Mouse (Mus musculus) ZHBTc4 (cell line): ENCODE data around the gene Hoxd8.

Source experiments
- DNase-seq: peaks from one replicate; pipeline ENCODE4 v3.0.0-alpha.2; 2011; ENCODE audit warnings: low read depth, low spot score

Hoxd8 gene

DNA sequence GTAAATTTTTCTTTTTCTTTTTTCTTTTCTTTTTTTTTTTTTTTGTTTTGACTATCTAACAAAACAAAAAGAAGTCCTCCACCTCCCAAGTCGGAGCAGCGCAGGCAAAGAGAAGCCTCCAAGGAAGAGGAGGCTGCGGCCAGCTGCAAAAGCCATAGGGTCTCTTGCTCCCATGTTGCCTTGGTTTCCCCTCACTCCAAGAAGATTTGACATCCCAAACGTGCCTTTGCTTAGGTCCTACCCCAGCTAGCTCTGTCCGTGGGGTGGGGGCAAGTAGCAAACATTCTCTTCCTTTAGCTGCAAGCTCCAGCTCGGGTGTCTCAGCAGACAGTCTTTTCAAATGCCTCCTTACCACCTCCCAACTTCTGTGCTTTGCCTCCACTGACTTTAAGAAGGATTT lies 29.4 kb downstream of the Hoxd8 start:
- no peak for DNase-seq

- no peak for DNase-seq
Observed at GRCm38 (mm10) chr2:74734451-74734850, 30.0 kb downstream of the Hoxd8 start.

DNA sequence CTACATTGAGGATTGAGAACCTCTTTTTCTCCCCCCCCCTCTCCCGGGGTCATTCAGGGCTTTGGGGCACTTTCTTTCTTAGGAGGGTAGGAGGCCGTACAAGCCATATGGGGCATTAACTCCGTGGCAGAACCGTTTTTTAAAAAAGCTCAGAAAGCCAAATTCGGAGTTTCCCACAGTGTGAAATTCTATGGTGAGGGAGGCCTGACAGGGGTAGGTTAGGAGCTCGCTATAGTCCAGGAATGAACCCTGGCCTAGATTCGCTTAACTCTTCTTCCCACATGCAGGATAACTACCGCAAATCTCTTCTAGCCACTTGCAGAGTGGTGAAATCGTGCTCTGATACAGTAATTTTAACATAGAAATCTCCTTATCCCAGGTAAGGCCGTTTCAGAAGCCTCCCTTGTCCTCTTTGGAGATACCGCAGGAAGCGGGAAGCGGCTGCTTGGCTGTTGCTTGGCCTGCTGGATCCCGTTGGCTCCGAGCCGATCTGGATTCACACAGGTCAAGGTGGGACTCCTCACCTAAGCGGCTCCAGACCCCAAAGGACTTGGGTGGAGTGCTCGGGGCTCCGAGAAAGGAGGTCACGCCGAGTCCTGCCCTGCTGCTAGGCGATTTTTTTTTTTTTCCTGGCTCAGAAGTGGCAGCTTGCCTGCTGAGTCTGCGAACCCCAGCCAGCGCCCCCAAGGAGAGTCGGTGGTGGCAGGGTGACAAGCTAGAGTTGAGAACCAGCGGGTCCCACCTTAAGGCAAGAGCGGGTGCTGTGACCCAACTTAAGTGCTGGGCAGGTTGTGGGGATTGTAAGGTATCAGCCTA lies 30.8 kb downstream of the Hoxd8 start:
- no peak for DNase-seq

DNA sequence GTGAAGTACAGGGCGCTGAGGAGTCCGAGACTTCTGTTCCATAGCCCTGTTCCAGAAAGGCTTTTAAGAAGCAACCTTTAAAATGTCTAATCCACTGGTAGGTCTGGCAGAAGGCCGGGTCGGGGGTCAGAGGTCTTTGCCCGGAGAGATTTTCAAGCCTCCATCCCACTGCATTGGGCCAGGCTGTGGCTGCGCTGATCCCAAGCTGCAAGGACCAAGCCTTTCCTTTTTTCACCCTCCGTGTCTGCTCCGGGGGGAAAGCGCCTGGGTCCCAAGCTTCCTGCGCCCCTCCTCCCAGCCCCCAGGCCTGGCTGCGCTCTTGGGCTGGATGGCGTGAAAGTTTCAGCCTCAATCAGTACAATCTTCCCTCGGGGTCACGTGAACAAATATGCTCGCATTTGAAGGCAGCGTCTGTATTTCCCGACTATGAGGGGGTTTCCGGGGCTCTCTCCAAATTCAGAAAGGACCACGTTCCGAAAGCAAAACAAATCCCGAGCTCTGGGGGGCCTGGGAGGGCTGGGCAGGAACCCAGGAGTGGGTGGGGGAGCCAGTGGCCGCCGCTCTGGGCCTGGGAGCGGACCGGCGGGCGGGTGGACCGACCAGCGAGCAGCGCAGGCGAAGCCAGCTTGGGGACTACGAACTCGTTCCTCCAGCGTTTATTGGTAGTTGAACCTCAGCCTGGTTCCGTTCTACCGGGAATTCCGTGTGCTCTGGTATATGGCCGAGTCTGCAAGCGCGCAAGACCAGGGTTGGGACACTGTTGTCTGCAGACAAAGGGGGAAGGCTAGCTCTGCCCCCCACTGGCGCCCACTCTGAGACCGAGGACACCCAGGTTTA lies 31.7 kb downstream of the Hoxd8 start:
- no peak for DNase-seq

DNA sequence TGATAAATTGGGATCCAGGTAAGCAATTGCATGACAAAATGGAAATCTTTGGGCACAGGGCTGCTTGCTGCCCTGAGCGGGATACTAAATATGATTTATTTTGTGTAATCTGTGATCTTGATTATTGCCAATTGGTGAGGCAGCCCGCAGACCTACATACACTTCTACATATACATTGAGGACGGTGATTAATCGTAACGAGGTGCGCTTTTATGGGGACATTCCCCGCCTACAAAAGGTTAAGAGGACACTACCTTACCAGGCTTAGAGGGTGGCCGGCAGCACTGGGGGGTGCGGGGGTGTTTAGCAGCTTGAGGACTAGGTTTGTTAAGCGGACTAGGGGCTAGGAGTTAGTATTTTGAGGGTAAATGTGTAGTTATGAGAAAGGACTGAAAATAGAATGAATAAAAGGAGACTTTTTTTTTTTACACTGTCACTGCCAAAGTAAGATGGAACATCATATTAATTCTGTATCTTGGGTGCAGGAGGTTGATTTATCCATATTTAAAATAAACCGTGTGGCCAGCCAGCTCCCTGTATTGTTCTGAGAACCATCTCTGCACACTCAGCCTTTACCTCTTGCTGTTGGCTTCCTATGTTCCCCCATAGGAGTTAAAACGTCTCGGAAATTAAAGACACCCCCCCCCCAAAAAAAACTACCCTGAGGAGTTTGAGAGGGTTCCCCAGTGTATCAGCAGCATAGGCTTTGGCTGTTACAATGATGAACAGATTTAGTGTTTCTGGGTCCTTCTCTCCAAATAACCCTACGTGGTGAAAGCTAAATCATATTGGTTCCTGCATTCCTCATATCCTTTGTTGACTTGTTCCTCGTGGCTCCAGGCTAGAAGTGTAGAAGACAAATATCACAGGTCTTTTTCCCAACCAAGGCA lies 32.5 kb downstream of the Hoxd8 start:
- no peak for DNase-seq

GRCm38 (mm10) chr2:74737578-74738070 lies 33.2 kb downstream of the Hoxd8 start:
- DNase-seq, result no peak

DNA sequence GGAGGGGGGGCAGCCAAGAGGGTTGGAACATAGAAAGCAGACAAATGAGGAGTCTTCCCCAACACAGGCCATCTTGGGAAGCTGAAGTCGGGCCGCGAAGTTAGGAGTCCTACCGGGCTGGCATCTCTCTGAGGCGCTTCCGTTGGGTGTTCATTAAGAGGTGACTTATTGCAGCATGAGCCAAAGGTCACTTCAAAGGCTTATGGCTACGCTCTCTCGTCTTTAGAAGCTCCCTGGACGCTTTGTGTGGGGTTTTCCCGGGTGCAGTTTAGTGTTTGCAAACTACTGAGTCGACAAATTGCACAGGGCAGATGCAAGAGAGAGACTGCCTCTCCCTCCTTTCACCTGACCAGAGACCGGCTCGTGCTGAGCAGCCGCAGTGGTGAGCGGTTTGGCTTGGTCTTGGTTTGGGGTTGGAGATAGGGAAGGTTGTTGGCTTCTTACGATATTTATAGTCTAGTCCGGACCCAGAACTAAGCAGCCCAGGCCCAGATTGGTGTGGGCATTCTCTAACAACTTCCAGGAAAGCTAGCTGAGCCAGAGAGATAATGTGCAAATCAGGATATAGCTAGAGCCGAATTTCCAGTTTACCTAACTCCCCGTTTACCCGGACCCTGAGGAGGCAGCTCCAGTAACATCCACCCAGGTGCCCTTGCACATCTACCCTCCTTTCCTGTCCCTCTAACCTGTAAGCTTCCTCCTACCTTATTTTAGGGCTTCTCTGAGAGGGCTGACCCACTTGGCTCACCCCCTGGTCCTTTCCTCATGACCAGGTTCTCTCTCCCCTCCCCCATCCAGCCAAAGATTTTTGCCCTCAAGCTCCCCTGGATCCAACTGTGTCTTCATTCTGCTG lies 34.4 kb downstream of the Hoxd8 start:
- DNase-seq, result no peak

DNA sequence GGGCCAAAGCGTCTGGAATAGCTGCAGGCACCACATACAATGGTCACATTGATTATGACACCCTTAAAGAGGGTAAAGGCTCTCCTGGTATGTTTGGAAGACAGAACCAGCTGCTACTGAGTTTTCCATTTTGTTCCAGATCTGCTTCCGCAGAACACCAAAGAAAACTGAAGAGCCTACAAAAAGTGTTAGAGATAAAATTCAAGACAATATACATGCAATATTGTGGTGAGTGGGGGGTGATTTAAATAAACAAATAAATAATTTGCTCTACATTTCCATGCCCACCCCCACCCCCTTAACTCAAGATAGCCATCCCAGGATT lies 35.0 kb downstream of the Hoxd8 start:
- DNase-seq, result no peak

DNA sequence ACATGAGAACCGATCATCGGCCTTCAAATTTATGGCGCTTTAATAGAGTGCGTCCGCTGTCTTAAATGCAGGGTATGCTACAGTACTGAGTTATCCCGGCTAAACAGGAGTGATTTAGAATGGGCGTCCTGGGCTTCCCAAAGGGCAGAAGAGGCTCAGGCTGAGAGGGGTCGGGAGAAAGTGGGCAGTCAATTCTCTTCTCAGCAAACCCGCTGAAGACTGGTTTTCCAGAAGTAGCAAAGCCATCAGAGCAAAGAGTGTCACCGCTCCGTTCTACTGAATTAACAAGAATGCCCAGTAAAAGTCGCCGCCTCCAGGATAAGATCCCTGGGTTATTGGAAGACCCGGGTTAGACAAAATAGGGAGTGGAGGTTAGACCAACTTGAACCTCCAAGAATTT lies 35.5 kb downstream of the Hoxd8 start:
- no peak for DNase-seq

GRCm38 (mm10) chr2:74740311-74741091 lies 36.1 kb downstream of the Hoxd8 start:
- DNase-seq, result no peak

GRCm38 (mm10) chr2:74741252-74741978 lies 37.0 kb downstream of the Hoxd8 start:
- no peak for DNase-seq

GRCm38 (mm10) chr2:74741979-74742277 lies 37.5 kb downstream of the Hoxd8 start:
- no peak for DNase-seq

DNA sequence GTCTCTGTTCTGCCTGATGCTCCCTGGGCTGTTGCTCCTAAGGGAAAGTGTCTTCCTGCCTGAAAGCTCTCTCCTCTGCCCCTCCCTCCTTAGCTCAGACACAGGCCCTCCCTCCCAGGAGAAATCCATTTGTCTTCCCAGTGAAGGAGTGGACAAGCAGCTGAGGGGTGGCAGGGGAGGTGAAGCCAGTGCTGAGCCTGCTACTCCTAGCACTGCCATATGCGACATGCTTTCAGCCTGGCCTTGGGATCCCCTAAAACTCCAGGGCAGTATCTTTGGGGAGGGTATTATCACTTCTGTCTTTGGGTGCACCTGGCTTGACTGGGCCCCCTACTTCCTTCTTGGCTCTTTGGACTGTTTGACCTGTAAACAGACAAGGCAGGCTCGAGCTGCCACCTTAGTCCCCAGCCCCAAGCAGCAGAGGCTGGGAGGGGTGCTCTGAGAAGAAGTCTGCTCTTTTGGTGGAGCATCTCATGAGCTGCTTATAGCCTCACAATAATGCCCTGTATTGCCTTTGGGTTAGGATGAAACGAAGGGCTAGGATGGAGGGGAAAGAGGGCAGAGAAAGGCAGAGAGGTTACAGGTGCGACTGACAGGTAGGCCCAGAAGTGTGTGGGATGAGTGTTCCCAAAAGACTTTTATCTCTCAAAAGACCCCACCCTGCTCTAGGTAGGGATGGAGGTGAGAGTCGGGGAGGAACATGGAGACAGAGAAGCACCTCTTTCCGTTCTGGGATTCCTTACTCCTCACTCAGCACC lies 41.3 kb downstream of the Hoxd8 start:
- no peak for DNase-seq

DNA sequence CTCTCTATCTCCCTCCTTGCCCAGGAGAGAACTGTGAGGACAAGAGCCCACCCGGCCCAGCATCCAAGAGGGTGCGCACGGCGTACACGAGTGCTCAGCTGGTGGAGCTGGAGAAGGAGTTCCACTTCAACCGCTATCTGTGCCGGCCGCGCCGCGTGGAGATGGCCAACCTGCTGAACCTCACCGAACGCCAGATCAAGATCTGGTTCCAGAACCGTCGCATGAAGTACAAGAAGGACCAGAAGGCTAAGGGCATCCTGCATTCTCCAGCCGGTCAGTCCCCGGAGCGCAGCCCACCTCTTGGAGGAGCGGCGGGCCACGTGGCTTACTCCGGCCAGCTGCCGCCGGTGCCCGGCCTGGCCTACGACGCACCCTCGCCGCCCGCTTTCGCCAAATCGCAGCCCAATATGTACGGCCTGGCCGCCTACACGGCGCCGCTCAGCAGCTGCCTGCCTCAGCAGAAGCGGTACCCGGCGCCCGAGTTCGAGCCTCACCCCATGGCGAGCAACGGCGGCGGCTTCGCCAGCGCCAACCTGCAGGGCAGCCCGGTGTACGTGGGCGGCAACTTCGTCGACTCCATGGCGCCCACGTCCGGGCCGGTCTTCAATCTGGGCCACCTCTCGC lies 42.0 kb downstream of the Hoxd8 start:
- peak; percentile 52 for DNase-seq

- DNase-seq, result no peak
Observed at GRCm38 (mm10) chr2:74747006-74747405, 42.6 kb downstream of the Hoxd8 start.

GRCm38 (mm10) chr2:74747661-74748141 lies 43.3 kb downstream of the Hoxd8 start:
- DNase-seq, result no peak

DNA sequence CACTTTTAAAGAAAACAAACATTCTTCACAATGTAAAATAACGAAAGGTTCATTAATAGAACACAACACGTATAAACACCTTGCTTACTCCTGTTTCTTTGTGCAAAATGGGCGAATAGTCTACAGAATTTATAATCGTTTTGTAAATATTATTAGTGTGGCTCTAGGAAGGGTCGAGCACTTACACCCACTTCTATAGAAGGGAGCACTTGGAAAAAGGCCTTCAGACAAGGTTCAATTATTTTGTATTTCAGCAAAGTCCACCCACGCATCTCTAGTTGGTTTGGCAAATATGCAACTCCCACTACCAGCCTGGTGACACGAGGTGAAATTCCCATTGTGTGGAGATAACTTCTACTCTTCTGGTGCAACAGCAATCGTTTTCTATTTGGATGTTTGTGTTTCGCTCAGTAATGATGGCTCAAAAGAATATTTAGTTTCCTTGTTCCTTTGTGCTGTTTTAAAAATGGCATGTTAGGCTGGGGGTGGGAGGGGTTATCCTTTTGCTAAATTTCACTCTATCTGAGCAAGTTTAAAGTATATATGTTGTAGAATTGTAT lies 44.1 kb downstream of the Hoxd8 start:
- no peak for DNase-seq
